Mouse (Mus musculus): ENCODE measurements at regions not wholly inside any gene's neighbourhood (a gene's known extent, or its start where the extent isn't known, plus 50 kb on each side); places are given as distances from the start of the nearest gene placed in this dataset.

GRCm38 (mm10) chr8:11092348-11092747 is 84.1 kb upstream of the Irs2 start:
- no peak for DNase-seq (ENCODE audit: low spot score)

GRCm38 (mm10) chr8:11091675-11092345 is 83.6 kb upstream of the Irs2 start:
- no peak for DNase-seq (ENCODE audit: low spot score)

GRCm38 (mm10) chr8:11088946-11089665 is 80.8 kb upstream of the Irs2 start:
- no peak for DNase-seq (ENCODE audit: low spot score)

- DNase-seq (ENCODE audit: low spot score) = no peak
Observed at GRCm38 (mm10) chr8:11085244-11085643, 77.0 kb upstream of the Irs2 start.

GRCm38 (mm10) chr8:11084051-11084533 is 75.8 kb upstream of the Irs2 start:
- no peak for DNase-seq (ENCODE audit: low spot score)

GRCm38 (mm10) chr8:11080813-11081212 is 72.6 kb upstream of the Irs2 start:
- no peak for DNase-seq (ENCODE audit: low spot score)

GRCm38 (mm10) chr8:11079805-11080204 is 71.5 kb upstream of the Irs2 start:
- no peak for DNase-seq (ENCODE audit: low spot score)

- DNase-seq (ENCODE audit: low spot score) = no peak
Observed at GRCm38 (mm10) chr8:11077138-11077537, 68.9 kb upstream of the Irs2 start.

- DNase-seq (ENCODE audit: low spot score) = no peak
Observed at GRCm38 (mm10) chr8:11071162-11071561, 62.9 kb upstream of the Irs2 start.

- DNase-seq (ENCODE audit: low spot score) = no peak
Observed at GRCm38 (mm10) chr8:11067450-11067849, 59.2 kb upstream of the Irs2 start.

GRCm38 (mm10) chr8:11065990-11066389 is 57.7 kb upstream of the Irs2 start:
- DNase-seq (ENCODE audit: low spot score) = no peak

- no peak for DNase-seq (ENCODE audit: low spot score)
Observed at GRCm38 (mm10) chr8:11065303-11065702, 57.0 kb upstream of the Irs2 start.

GRCm38 (mm10) chr8:11063058-11063457 is 54.8 kb upstream of the Irs2 start:
- no peak for DNase-seq (ENCODE audit: low spot score)

- DNase-seq (ENCODE audit: low spot score) = no peak
Observed at GRCm38 (mm10) chr8:11062348-11062946, 54.2 kb upstream of the Irs2 start.

- no peak for DNase-seq (ENCODE audit: low spot score)
Observed at GRCm38 (mm10) chr8:11061711-11062110, 53.5 kb upstream of the Irs2 start.

- DNase-seq (ENCODE audit: low spot score) = no peak
Observed at GRCm38 (mm10) chr8:11060604-11061003, 52.3 kb upstream of the Irs2 start.

- no peak for DNase-seq (ENCODE audit: low spot score)
Observed at GRCm38 (mm10) chr8:11058392-11058791, 50.1 kb upstream of the Irs2 start.
